Mouse (Mus musculus): ENCODE measurements around the gene Nudt15.

The Nudt15 gene

GRCm38 (mm10) chr14:73507702-73508376 is 40.2 kb downstream of the Nudt15 start:
- no peak for DNase-seq

DNA sequence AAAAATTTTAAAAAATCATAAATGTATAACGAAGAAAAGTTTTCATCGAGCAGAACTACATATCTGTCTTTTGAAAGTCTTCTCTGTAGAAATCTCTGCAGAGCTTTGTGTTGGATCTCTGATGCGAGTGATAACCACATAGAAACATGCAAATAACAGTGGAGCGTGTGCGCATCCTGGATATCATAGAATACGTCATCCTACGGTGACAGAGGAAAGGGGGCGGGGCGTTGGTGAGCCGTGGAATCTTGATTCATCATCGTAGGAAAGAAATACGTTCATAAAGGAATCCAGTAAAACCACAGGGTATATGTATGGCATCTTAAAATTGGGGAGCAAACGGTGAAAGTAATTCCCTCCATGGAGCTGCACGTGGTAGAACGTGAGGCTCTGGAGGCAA is 40.8 kb downstream of the Nudt15 start:
- no peak for DNase-seq

DNA sequence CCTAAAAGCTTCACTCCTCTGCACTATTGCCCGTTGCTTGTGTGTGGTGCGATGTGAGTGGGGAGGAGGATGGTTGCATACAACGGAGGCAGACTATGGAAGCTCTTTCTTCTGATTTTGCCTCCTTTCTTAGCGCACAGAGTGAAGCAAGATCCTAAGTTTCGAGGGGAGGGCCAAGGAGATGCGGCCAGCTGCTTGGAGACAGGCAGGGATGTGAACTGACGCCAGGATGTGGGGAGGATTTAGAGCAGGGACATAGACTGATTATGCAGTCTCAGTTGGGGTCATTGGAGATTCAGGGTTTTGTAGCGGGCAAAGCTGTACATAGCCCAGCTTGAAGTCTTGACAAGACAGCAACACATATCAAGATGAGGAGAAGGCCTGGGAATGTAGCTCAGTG is 41.8 kb downstream of the Nudt15 start:
- DNase-seq: no peak

- DNase-seq: no peak
Observed at GRCm38 (mm10) chr14:73503237-73503933, 44.7 kb downstream of the Nudt15 start.

DNA sequence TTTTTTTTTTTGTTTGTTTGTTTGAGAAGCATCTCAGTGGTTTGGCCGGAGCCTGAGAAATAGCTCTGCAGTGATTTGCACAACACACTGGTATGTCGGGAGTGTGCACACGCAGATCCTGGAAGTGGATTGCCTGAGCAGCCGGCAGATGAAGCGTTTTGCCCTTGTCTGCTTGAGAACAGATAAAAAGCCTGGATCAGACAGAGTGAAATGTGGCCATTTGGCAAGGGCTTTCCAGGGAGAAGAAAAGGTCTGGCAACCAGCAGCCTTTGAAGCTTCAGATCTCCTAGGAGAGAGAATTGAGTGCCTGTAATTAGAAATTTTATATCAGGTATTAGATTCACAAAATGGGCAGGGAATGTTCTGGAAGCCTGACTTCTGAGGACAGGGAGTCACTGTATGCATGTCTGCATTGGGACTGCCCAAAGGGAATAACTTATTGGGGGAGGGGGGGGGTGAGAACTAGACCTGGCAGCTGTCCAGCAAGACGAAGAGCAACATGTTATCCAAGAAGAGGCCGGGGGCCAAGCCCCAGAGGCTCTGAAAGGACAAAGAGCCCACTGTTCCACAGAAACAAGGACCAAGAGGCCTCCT is 45.4 kb downstream of the Nudt15 start:
- no peak for DNase-seq

- no peak for DNase-seq
Observed at GRCm38 (mm10) chr14:73501721-73502120, 46.3 kb downstream of the Nudt15 start.

DNA sequence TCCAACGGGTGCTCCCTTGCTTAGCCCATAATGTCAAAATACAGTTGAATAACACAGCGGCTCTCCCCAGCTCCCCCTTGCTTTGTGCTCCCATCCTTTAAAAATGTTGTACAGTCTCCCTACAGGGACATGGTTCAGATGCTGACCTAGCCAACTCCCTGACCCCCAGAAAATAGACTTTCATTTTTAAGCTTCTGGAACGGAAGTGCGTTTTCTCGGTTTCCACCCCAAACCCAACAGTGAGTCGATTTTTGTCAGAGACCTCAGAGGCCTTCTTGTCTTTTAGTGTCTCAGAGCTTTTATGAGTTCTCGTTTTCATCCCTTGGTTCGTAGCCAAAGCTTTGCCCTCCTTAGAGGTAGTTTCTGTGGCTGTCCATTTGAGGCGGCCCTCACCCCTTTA is 46.8 kb downstream of the Nudt15 start:
- no peak for DNase-seq

GRCm38 (mm10) chr14:73495753-73496152 is 52.3 kb downstream of the Nudt15 start:
- DNase-seq: no peak

- DNase-seq: no peak
Observed at GRCm38 (mm10) chr14:73494122-73494521, 53.9 kb downstream of the Nudt15 start.

- no peak for DNase-seq
Observed at GRCm38 (mm10) chr14:73493356-73493755, 54.7 kb downstream of the Nudt15 start.

DNA sequence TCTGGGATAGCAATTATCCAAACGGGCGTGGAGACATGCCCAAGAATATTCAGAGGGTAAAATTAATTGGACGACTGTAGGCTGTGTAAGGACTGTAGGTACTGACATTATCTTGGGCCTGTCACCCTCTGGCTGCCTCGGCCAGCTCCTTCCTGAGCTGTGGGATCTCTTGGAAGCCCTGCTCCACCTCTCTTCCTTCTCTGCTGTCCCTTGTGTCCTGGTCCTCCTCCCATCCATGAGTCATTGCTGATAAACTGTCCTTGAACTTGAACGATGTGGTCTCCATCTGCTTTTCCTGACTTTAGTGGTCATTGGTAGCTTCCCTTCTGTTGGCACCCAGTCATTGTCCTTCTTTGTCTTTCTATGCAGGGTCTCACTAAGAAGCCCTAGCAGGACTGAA is 61.4 kb downstream of the Nudt15 start:
- DNase-seq: no peak

- DNase-seq: no peak
Observed at GRCm38 (mm10) chr14:73484366-73485110, 63.5 kb downstream of the Nudt15 start.

- no peak for DNase-seq
Observed at GRCm38 (mm10) chr14:73483516-73484229, 64.4 kb downstream of the Nudt15 start.

GRCm38 (mm10) chr14:73479771-73480170 is 68.3 kb downstream of the Nudt15 start:
- no peak for DNase-seq

DNA sequence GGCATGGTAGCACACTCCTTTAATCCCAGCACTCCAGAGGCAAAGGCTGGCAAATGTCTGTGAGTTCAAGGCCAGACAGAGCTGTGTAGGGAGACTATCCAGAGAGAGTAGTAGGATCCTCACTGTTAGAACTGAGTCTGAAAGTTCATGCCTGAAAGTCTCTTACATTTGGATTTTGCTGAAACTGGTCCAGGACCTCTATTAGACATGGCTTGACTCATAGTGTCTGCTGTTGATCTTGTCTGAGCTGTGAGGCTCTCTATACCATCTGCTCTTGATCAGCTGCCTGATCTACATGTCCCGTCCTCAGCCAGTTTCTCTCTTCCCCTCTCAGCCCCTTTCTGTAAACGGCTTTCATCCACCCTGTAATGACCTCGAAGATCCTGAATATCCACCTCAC is 69.7 kb downstream of the Nudt15 start:
- DNase-seq: no peak

- DNase-seq: no peak
Observed at GRCm38 (mm10) chr14:73477077-73477476, 71.0 kb downstream of the Nudt15 start.

GRCm38 (mm10) chr14:73476361-73476934 is 71.6 kb downstream of the Nudt15 start:
- DNase-seq: no peak

DNA sequence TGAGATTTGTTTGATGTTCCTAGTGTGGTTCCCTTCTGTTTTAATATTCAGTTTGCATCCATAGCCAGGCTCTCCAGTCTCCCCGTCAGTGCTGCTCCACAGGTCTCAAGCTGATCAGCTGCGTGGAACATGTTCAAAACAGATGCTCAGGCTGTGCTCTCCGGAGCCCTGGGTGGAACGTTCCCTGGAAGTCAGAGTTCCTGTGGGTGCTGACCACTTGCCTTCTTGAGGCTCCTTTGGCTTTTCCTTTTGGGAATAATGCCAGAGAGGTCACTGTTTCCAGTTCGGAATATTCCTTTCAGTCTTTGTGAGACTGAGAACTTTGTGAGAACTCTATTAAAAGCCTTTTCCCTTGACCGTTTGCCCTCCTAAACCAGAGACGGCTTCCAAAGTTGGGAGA is 72.5 kb downstream of the Nudt15 start:
- DNase-seq: peak; percentile 50 to 76

GRCm38 (mm10) chr14:73474636-73475093 is 73.4 kb downstream of the Nudt15 start:
- peak in 1 of 2 experiments; percentile 45 for DNase-seq

DNA sequence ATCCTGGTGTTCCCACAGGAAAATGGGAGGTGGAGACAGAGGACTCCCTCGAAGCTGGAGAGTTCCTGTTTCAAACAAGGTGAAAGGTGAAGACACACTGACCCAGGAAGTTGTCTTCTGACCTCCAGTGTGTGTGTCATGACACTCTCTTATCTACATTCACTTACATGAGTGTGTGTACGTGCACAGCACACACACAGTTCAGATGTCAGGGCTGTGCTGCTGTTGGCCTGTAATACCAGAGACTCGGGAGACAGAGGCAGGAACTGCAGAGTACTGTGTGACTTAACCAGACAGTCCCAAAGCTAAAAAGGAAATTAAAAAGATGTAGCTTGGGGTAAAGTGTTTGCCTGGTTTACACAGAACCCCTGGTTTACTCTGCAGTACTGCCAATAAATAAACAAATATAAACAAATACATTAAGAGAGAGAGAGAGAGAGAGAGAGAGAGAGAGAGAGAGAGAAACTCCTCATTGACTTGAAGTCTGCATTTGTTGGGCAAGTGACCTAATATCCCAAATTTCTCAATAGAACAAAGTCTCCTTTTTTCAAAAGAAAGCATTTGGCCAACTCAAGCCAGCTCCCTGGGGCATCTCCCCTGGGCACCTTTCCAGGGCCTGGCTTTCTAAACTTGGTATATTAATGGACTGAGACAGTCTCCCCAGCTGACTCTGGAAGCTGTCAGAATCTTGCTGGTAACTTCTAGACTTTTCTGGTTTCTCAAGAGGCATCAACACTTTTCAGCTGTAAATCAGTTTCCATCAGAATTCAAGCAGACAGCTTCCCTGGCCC is 74.2 kb downstream of the Nudt15 start:
- DNase-seq: peak; percentile 82 to 85

GRCm38 (mm10) chr14:73472205-73472604 is 75.8 kb downstream of the Nudt15 start:
- DNase-seq: no peak

Measured in kidney, postnatal 25 days (tissue).